Mouse (Mus musculus) thymus, postnatal 0 days (tissue): ENCODE data around the gene B3gnt3. TPM values are rescaled to one million over a fixed set of nuclear protein-coding genes. Genes with fewer than 3 reads are reported as not detected.

Experiments
- DNase-seq: peaks from one replicate; pipeline ENCODE4 v3.0.0-alpha.2; 2015; ENCODE audit warnings: low spot score
- polyA plus RNA-seq: library from polyadenylated mRNA; unstranded; fragments of >200 nt; fragmentation: Nextera tagmentation; extraction: Ambion mirVana; gene quantifications from 2 replicates; pipeline ENCODE4 v1.2.1, GENCODE M21; 2015

Gene B3gnt3
- polyA plus RNA-seq, 1 experiment from 2014 or later = 2.1 TPM

DNA sequence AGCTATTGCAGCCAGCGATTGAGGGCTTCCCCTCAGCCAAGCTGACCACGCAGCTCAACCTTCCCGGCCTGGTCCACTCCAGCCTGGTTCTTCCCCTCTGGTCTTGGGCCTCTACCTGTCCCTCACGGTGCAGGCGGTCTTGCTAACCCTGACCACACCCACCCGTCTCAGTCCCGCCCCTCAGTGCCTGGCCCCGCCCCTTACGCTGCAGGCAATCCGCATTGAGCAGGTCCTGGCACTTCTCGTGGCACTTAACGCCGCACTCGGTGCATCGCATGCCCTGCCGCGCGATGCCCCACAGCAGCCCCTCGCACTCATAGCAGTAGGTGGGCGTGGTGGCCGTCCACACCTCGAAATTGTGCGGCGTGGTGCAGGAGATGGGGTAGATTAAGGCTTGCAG lies 47.0 kb downstream of the B3gnt3 start:
- peak; percentile 48 for DNase-seq

DNA sequence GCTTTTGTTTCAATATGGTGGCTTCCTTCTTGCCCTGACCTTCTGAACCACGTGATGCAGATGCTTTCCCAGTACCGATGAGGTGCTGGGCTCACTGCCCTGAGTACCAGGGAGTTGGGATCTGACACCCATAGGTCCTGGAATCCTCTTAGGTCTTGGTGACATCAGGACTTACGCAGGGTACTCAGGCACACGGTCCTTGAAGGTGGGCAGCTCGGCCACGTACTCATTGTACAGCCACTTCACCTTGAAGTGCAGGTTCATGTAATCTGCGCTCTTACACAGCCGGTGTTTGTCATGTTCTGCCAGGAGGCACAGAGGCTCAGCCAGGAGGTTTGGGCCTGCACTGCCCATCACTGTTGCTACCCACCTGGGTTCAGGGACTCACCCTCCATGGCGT lies 56.1 kb downstream of the B3gnt3 start:
- DNase-seq = no peak

Other genes starting within 250 kb of the B3gnt3 start
- 190 and 219 TPM in 2 replicates for gene Abhd8, start 238.1 kb downstream of the B3gnt3 start, polyA plus RNA-seq
- gene Mrpl34, start 236.8 kb downstream of the B3gnt3 start, polyA plus RNA-seq = 221 TPM in 2 replicates
- 154 and 157 TPM in 2 replicates for gene Dda1, start 232.6 kb downstream of the B3gnt3 start, polyA plus RNA-seq
- gene Ano8, start 215.8 kb downstream of the B3gnt3 start, polyA plus RNA-seq = 0.68 and 1.4 TPM in 2 replicates
- gene Gtpbp3, start 213.7 kb downstream of the B3gnt3 start, polyA plus RNA-seq = 17.8 TPM in 2 replicates
- 27.5 and 31.6 TPM in 2 replicates for gene Plvap, start 190.0 kb downstream of the B3gnt3 start, polyA plus RNA-seq
- gene Ccdc194, start 176.1 kb downstream of the B3gnt3 start, polyA plus RNA-seq = 0.08 and 0.15 TPM in 2 replicates
- 158 TPM in 2 replicates for gene Bst2, start 164.3 kb downstream of the B3gnt3 start, polyA plus RNA-seq
- gene Mvb12a, start 158.9 kb downstream of the B3gnt3 start, polyA plus RNA-seq = 98.3 and 101 TPM in 2 replicates
- 13.0 and 13.1 TPM in 2 replicates for gene Tmem221, start 142.9 kb downstream of the B3gnt3 start, polyA plus RNA-seq
- 1.1 and 1.3 TPM in 2 replicates for gene Nxnl1, start 135.2 kb downstream of the B3gnt3 start, polyA plus RNA-seq
- 32.4 and 33.8 TPM in 2 replicates for gene Slc27a1, start 132.9 kb downstream of the B3gnt3 start, polyA plus RNA-seq
- 340 and 346 TPM in 2 replicates for gene Pgls, start 109.6 kb downstream of the B3gnt3 start, polyA plus RNA-seq
- 9.4 and 11.2 TPM in 2 replicates for gene Fam129c, start 104.1 kb downstream of the B3gnt3 start, polyA plus RNA-seq
- gene Colgalt1, start 90.8 kb downstream of the B3gnt3 start, polyA plus RNA-seq = 37.9 and 38.9 TPM in 2 replicates
- gene Unc13a, start 30.0 kb downstream of the B3gnt3 start, polyA plus RNA-seq = 0.58 and 0.68 TPM in 2 replicates
- gene Jak3, start 25.5 kb downstream of the B3gnt3 start, polyA plus RNA-seq = 17.0 and 20.3 TPM in 2 replicates
- gene Insl3, start 12.6 kb downstream of the B3gnt3 start, polyA plus RNA-seq = 3.7 and 6.7 TPM in 2 replicates
- 123 and 127 TPM in 2 replicates for gene Fcho1, start 23.9 kb upstream of the B3gnt3 start, polyA plus RNA-seq
- 7.8 and 9.4 TPM in 2 replicates for gene Zfp709, start 180.2 kb upstream of the B3gnt3 start, polyA plus RNA-seq
- gene Zfp882, start 206.8 kb upstream of the B3gnt3 start, polyA plus RNA-seq = 4.9 and 5.1 TPM in 2 replicates
- gene Zfp617, start 206.8 kb upstream of the B3gnt3 start, polyA plus RNA-seq = 13.0 and 17.0 TPM in 2 replicates
- 15.9 and 18.5 TPM in 2 replicates for gene Zfp961, start 249.2 kb upstream of the B3gnt3 start, polyA plus RNA-seq